Mouse (Mus musculus) G1E (cell line): ENCODE measurements around the gene Vdr.

ENCODE experiments used
- CTCF ChIP-seq: IDR thresholded peaks from 2 replicates; pipeline ENCODE4 v1.5.1; 2012; ENCODE audit warnings: low read depth, low read length, inconsistent platforms, mixed read lengths
- GATA1 ChIP-seq: IDR thresholded peaks from 2 replicates; pipeline ENCODE4 v1.6.1; 2012; ENCODE audit warnings: borderline replicate concordance, low read length, inconsistent platforms, mixed read lengths
- TAL1 ChIP-seq: conservative IDR thresholded peaks from 2 replicates; pipeline ENCODE4 v1.6.1; 2012; ENCODE audit warnings: low read depth, low read length, inconsistent platforms, mixed read lengths

DNA sequence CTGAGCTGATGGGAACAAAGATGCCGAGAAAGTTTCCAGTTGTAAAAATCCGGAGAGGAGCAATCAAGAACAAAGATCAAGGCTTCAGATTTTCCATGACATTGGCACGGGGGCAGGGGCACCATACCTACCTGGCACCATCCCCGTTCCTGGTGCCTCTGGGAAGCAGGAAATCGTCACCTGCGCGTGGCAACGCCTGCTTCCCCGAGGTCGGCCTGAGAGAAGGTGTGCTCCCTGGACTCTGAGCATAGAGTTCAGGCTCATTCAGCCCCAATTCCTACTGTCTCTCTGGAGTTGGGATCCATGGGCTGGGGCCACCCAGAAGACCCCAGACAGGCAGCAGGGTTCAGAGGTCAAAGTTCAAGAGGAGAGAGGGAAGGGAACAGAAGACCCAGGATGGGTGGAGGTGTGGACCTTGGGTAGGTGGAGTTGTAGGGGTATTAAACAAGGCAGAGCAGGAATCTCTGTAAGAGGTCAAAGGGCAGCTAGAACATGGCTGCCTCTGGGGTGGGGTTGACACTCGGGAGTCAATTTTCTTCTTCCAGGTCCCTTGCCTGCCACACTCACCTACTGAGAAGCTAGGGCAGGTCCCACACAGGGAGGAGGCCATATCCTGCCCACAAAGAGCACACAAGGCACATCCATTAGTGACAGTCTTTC is 35.4 kb upstream of the Vdr start:
- TF ChIP-seq TAL1 (no peak), CTCF (no peak), GATA1 (no peak)
